Mouse (Mus musculus) G1E (cell line): ENCODE results near the gene Map2k3.

Experiments used
- CTCF ChIP-seq: IDR thresholded peaks from 2 replicates; pipeline ENCODE4 v1.5.1; 2012; ENCODE audit warnings: low read depth, low read length, inconsistent platforms, mixed read lengths
- GATA1 ChIP-seq: IDR thresholded peaks from 2 replicates; pipeline ENCODE4 v1.6.1; 2012; ENCODE audit warnings: borderline replicate concordance, low read length, inconsistent platforms, mixed read lengths
- POLR2AphosphoS5 ChIP-seq: IDR thresholded peaks from 2 replicates; pipeline ENCODE4 v1.6.1; 2012; ENCODE audit warnings: low read depth, low read length, inconsistent platforms; ENCODE audit not compliant: insufficient replicate concordance

DNA sequence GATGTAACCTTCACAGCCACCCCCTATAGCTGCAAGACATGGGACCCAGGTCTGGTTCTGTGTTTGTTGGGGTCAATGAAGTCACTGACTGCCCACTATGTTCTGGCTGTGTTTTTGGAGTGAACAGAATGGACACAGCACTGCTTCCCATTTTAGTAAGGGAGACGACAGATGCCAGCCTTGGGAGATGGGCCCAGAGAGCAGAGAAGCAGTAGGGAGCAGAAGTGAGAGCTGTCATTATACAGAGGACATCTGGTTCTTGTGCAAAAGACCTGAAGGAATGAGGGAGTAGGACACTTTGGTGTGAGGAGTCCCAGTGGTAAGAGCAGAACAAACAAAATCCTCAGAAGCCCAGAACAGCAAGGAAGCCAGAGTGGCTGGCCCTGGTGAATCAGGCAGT, 22.2 kb upstream of the Map2k3 start:
- no peak for TF ChIP-seq POLR2AphosphoS5
- TF ChIP-seq CTCF, result no peak
- no peak for TF ChIP-seq GATA1
